Mouse (Mus musculus): ENCODE measurements around the gene Pfdn6. TPM values are rescaled to one million over a fixed set of nuclear protein-coding genes. Genes with fewer than 3 reads are reported as not detected.
"Not testable (repeated sequence)": the region's sequence is repeated elsewhere in the genome, so short reads cannot be mapped to it uniquely, and the experiment has no call there.

Pfdn6 gene
- total RNA-seq (2014; fragmentation: Nextera tagmentation) (63.5 and 75.3 TPM in 2 replicates), total RNA-seq (2017) (133 and 141 TPM in 2 replicates), polyA plus RNA-seq (2012) (347 and 373 TPM in 2 replicates)

GRCm38 (mm10) chr17:33940206-33940805 is at the start of gene Pfdn6, which contains the start of gene Wdr46:
Pfdn6 (minus strand) TSS chr17:33940343.
Wdr46 (plus strand) TSS chr17:33940660.
- Histone ChIP-seq H3K27me3 (ENCODE audit: insufficient read depth, low read length) (no peaks in the 10 kb centered on the region), H3K4me3 (ENCODE audit: low read depth, low read length) (peak within 1 kb of the TSS; percentile 90), H3K9me3 (replicated peaks) (no peaks in the 10 kb centered on the region), H3K4me1 (ENCODE audit: insufficient read depth, low read depth, low read length) (peaks cover 63% of the 10 kb centered on the region), H3K36me3 (replicated peaks) (peaks cover 78% of the 10 kb centered on the region)
- peak; percentile 84 for ATAC-seq (ENCODE audit: extremely low read depth, insufficient number of reproducible peaks, low FRiP score, poor library complexity, severe bottlenecking)
- TF ChIP-seq CTCF (IDR thresholded peaks at IDR 0.05; ENCODE audit: low read depth, low read length) (no peak), GATA1 (IDR thresholded peaks at IDR 0.05; ENCODE audit: borderline replicate concordance, low read length) (no peak)
- DNase-seq (ENCODE audit: low spot score) = peak; percentile 90

DNA sequence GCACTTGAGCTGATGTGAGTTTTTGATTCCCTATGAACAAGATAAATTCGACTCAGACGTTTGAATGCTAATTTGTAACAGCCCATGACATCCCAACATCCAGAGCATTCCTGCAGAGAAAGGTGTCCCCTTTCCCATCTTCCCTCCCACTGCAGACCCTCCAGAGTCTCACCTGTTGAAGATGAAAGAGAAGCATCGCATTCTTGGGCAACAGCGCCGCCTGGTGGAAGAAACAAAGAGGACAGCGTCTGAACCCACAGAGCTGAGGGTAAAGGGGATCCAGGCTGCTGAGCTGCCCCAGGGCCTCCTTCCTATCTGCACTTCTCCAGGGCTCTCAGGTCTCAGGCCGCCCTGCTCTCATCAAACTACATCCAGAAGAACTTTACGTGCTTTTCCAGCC is 42.0 kb upstream of the Pfdn6 start:
- Histone ChIP-seq H3K4me1 (ENCODE audit: insufficient read depth, low read depth, low read length) (peaks cover 47% of the 10 kb centered on the region), H3K27me3 (ENCODE audit: insufficient read depth, low read length) (peaks cover 15% of the 10 kb centered on the region)
- not testable (repeated sequence) for ATAC-seq (ENCODE audit: extremely low read depth, insufficient number of reproducible peaks, low FRiP score, poor library complexity, severe bottlenecking); H3K4me3 ChIP-seq (ENCODE audit: low read depth, low read length); H3K36me3 ChIP-seq (replicated peaks); H3K9me3 ChIP-seq (replicated peaks); DNase-seq (ENCODE audit: low spot score)
- peak; percentile 36 for TF ChIP-seq CTCF (IDR thresholded peaks at IDR 0.05; ENCODE audit: low read depth, low read length)

DNA sequence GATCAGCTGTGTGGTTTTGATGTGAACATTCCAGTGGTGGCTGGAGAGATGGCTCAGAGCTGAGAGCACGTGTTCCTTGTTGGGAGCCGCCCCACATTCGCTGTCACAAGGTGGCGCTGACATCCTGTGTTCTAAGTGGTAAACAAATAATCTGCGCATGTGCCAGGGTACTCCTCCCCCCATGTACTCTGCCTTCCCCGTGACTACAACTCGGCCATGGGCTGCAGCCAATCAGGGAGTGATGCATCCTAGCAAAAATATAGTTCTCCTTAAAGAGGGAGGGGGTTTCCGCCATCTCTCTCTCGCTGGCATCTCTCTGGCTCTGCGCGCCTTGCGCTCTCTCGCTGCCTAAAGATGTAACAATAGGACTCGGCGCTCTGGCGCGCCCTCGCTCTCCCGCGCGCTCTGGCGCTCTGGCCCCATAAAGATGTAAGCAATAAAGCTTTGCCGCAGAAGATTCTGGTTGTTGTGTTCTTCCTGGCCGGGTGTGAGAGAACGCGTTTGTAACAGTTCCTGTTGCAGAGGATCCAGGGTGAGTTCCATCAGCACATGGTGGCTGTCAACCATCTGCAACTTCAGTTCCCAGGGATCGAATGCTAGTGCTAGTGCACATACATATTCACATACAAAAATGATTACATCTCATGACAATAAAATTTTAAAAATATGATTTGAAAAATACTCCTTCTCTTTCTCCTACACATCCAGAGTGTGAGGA is 41.2 kb upstream of the Pfdn6 start:
- peak; percentile 27; the same call in 1 of the 2 replicates for TF ChIP-seq CTCF (IDR thresholded peaks at IDR 0.05; ENCODE audit: low read depth, low read length)
- ATAC-seq (ENCODE audit: extremely low read depth, insufficient number of reproducible peaks, low FRiP score, poor library complexity, severe bottlenecking) = peak; percentile 61; the same call in 1 of the 2 replicates
- peak; percentile 47 for DNase-seq (ENCODE audit: low spot score)

DNA sequence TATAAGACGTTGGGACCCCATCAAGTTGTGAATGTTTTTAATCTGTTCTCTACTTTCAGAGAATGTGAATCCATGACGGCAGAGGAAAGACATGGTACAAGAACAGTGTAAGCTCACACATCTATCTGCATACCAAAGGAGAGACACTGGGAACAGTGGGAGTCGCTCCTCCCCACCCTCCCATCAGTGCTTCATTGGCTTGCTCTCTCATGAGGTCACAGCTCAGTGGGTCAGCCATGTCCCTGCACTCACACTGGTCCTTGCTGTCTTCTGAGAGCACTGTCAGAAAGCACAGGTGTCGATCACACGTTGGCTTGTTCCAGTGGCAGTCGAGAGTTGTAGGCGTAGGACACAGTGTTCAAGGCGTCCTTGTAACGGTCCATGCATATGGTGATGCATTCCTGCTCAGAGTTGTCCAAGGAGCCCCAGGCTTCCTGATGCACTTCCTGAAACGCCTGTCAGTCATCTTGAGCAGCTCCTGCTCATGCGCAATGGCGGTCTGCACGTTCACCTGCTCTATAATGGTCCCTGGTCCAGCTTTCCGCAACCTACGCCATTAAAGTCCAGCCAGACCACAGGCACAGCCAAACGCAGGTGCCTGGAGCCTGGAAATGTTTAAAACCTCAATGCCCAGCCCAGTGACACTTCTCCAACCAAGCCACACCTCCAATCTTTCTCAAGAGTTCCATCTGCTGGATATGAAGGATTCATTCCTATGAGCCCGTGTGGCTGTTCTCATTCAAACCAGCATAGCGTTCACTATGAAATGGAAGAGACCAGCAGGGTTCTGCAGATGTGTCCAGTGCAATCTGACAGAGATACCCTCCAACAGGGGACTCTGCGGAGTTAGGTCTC is 40.3 kb upstream of the Pfdn6 start:
- TF ChIP-seq CTCF (IDR thresholded peaks at IDR 0.05; ENCODE audit: low read depth, low read length) (no peak), POLR2AphosphoS5 (IDR thresholded peaks at IDR 0.05; ENCODE audit: insufficient replicate concordance, low read depth, low read length) (no peak), GATA2 (IDR thresholded peaks at IDR 0.05; ENCODE audit: borderline replicate concordance, low read depth, low read length) (no peak), GATA1 (IDR thresholded peaks at IDR 0.05; ENCODE audit: borderline replicate concordance, low read length) (no peak), TAL1 (conservative IDR thresholded peaks at IDR 0.05; ENCODE audit: low read depth, low read length) (no peak)
- ATAC-seq (ENCODE audit: extremely low read depth, insufficient number of reproducible peaks, low FRiP score, poor library complexity, severe bottlenecking) (no peak), DNase-seq (ENCODE audit: low spot score) (no peak)

More for the DNA sequence above, 41.2 kb upstream of the Pfdn6 start:
- not testable (repeated sequence) for H3K36me3 ChIP-seq (replicated peaks); H3K9me3 ChIP-seq (replicated peaks)
- Histone ChIP-seq H3K4me1 (ENCODE audit: insufficient read depth, low read depth, low read length) (peaks cover 48% of the 10 kb centered on the region), H3K4me3 (ENCODE audit: low read depth, low read length) (peak overlapping the region; percentile 73), H3K27me3 (ENCODE audit: insufficient read depth, low read length) (peaks cover 15% of the 10 kb centered on the region)

GRCm38 (mm10) chr17:33979512-33980050 is 39.4 kb upstream of the Pfdn6 start:
- Histone ChIP-seq H3K9me3 (replicated peaks) (no peaks in the 10 kb centered on the region), H3K36me3 (replicated peaks) (peaks cover 13% of the 10 kb centered on the region), H3K4me1 (ENCODE audit: insufficient read depth, low read depth, low read length) (peaks cover 48% of the 10 kb centered on the region), H3K27me3 (ENCODE audit: insufficient read depth, low read length) (peaks cover 9% of the 10 kb centered on the region), H3K4me3 (ENCODE audit: low read depth, low read length) (no peak overlapping the region; the same call in 1 of the 2 replicates)
- DNase-seq (ENCODE audit: low spot score) = no peak
- TF ChIP-seq TAL1 (conservative IDR thresholded peaks at IDR 0.05; ENCODE audit: low read depth, low read length) (no peak), GATA2 (IDR thresholded peaks at IDR 0.05; ENCODE audit: borderline replicate concordance, low read depth, low read length) (no peak), CTCF (IDR thresholded peaks at IDR 0.05; ENCODE audit: low read depth, low read length) (no peak), POLR2AphosphoS5 (IDR thresholded peaks at IDR 0.05; ENCODE audit: insufficient replicate concordance, low read depth, low read length) (no peak), GATA1 (IDR thresholded peaks at IDR 0.05; ENCODE audit: borderline replicate concordance, low read length) (no peak)
- no peak for ATAC-seq (ENCODE audit: extremely low read depth, insufficient number of reproducible peaks, low FRiP score, poor library complexity, severe bottlenecking)

More for the DNA sequence above, 40.3 kb upstream of the Pfdn6 start:
- Histone ChIP-seq H3K4me1 (ENCODE audit: insufficient read depth, low read depth, low read length) (peaks cover 48% of the 10 kb centered on the region), H3K9me3 (replicated peaks) (no peaks in the 10 kb centered on the region), H3K27me3 (ENCODE audit: insufficient read depth, low read length) (peaks cover 11% of the 10 kb centered on the region), H3K36me3 (replicated peaks) (peaks cover 6% of the 10 kb centered on the region), H3K4me3 (ENCODE audit: low read depth, low read length) (peak overlapping the region; percentile 73; the same call in 1 of the 2 replicates)

DNA sequence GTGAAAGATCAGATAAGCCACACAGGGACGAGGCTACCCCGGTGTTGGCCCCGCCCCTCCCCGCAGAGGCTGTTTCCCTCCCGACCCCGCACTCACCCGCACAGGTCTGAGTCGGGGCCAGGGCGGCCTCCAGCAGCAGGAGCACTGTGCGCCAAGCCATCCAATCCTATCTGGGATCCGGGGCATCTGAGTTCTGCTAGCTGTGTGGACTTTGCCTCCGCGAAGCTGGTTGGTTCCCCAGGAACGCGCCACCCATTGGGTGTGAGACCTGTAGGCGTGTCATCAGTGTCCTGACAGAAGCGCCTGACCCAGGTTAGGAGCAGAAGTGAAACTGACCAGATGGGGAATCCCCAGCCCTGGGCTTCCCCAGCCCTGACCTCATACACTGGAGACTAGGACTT is 38.5 kb upstream of the Pfdn6 start:
- Histone ChIP-seq H3K36me3 (replicated peaks) (peaks cover 16% of the 10 kb centered on the region), H3K27me3 (ENCODE audit: insufficient read depth, low read length) (peaks cover 9% of the 10 kb centered on the region), H3K4me1 (ENCODE audit: insufficient read depth, low read depth, low read length) (peaks cover 51% of the 10 kb centered on the region), H3K4me3 (ENCODE audit: low read depth, low read length) (peak overlapping the region; percentile 77), H3K9me3 (replicated peaks) (no peaks in the 10 kb centered on the region)
- DNase-seq (ENCODE audit: low spot score) (peak; percentile 84), ATAC-seq (ENCODE audit: extremely low read depth, insufficient number of reproducible peaks, low FRiP score, poor library complexity, severe bottlenecking) (peak; percentile 92)
- TF ChIP-seq GATA2 (IDR thresholded peaks at IDR 0.05; ENCODE audit: borderline replicate concordance, low read depth, low read length) (no peak), GATA1 (IDR thresholded peaks at IDR 0.05; ENCODE audit: borderline replicate concordance, low read length) (no peak), CTCF (IDR thresholded peaks at IDR 0.05; ENCODE audit: low read depth, low read length) (no peak), POLR2AphosphoS5 (IDR thresholded peaks at IDR 0.05; ENCODE audit: insufficient replicate concordance, low read depth, low read length) (no peak), TAL1 (conservative IDR thresholded peaks at IDR 0.05; ENCODE audit: low read depth, low read length) (no peak)
